Mouse (Mus musculus) erythroblast, embryonic 14.5 days (primary cell): ENCODE measurements around the gene Immp2l.

Experiments used
- GATA1 ChIP-seq: IDR thresholded peaks from 2 replicates; pipeline ENCODE4 v1.6.1; 2012; ENCODE audit warnings: low read length, inconsistent platforms, mixed read lengths
- TAL1 ChIP-seq: IDR thresholded peaks from 3 replicates; pipeline ENCODE4 v1.6.1; 2012; ENCODE audit warnings: low read length, inconsistent platforms, mixed read lengths

DNA sequence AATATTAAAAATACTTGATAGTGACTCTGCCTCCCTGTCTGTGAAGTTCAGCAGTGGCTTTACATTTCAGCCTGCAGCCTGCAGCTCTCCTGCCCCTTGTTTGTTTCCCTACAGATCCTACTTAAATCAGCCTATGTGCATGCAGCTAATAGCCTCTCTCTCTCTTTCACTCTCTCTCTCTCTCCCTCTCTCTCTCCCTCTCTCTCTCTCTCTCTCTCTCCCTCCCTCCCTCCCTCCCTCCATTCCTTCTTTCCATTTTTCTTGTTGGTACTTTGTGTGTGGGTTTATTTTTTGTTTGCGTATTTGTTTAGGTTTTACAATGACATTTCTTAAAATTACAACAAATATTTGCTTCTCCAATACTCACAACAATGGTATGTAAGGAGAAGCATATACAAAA is 462.4 kb downstream of the Immp2l start, which contains the start of gene Lrrn3:
- no peak for TF ChIP-seq GATA1
- TF ChIP-seq TAL1, result no peak
